Mouse (Mus musculus): ENCODE measurements around the gene Reep3. TPM values are rescaled to one million over a fixed set of nuclear protein-coding genes. Genes with fewer than 3 reads are reported as not detected.

Gene Reep3
- polyA plus RNA-seq, 1 experiment: 47.9 TPM

DNA sequence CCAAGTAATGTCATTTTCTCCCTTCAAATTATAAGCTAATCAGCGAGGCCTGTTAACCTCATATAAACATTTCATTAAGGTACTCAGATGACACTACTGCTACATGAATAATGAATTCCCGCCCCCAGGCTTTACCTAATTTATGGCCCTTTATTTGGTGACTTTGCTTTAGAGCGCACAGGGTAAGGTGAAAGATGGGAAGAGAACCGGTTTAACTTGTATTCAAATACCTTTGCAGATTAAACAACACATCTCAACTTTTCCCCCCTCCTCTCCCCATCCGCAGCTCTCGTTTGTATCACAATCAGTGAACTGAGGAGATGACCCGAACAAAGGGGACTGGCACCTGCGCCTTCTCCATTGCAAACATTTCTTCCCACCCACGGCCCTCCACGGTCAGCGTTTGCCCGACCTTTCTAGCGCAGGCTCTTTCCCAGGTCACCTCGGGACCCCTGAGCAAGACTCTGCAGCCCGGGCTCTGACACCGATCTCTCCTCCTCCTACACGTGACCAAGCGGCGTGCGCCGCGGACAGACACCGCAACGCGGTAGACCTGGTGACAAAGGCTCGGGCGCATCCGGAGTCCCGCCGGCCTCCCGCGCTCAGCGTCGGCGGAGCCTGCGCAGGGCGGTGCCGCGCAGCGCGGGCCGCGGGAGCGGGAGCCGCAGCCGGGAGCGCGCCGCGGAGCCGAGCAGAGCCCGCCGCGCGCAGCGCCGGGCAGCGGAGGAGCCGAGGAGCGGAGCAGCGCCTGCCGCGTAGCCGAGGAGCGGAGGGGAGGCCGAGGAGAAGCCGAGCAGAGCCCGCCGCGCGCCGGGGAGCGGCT, 736 bp downstream of the Reep3 start, which contains the start of gene Jmjd1c:
Gene Jmjd1c (plus strand): TSS at position 328 of the 823 bp plus-strand sequence.
- Histone ChIP-seq H3K36me3 (ENCODE audit: control insufficient read depth, insufficient read depth, low read length, poor library complexity, severe bottlenecking) (no peaks in the 10 kb centered on the region), H3K9ac (ENCODE audit: low read depth, poor library complexity, severe bottlenecking) (peak within 1 kb of the TSS; percentile 94), H3K4me3 (ENCODE audit: low read depth, low read length) (peak within 1 kb of the TSS; percentile 97), H3K27me3 (ENCODE audit: control insufficient read depth, insufficient read depth, low read length, poor library complexity, severe bottlenecking) (no peaks in the 10 kb centered on the region), H3K9me3 (replicated peaks; ENCODE audit: control insufficient read depth, insufficient read depth, low read length, poor library complexity, severe bottlenecking) (no peaks in the 10 kb centered on the region), H3K27ac (ENCODE audit: insufficient read depth, low read length) (peak within 1 kb of the TSS; percentile 89), H3K4me1 (ENCODE audit: control insufficient read depth, insufficient read depth, low read length) (no peaks in the 10 kb centered on the region)
- TF ChIP-seq CTCF (IDR thresholded peaks at IDR 0.05; ENCODE audit: low read depth, low read length): no peak
- no peak for TF ChIP-seq POLR2A (IDR thresholded peaks at IDR 0.05; ENCODE audit: insufficient read depth, low read length)
- peak; percentile 90; the same call in 1 of the 2 replicates for TF ChIP-seq EP300 (IDR thresholded peaks at IDR 0.05; ENCODE audit: insufficient read depth, low read depth, low read length)

DNA sequence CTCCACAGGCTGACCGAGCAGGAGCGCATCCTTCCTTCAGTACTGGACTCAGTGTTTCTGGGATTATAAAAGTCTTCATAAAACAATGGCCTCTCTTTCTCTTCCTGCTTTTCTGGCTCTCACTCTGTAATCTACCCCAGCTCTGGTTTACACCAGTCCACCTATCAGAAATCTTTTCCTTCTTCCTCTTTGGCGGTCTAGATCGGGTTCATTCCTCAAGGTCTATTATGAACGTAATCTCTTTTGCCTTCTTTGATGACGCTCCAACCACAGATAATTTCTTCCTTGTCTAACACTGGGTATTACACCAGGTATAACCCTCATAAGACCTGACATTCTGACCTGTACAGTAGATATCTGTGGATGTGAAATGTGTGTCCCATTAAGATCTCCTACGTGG, 1.8 kb downstream of the Reep3 start:
- TF ChIP-seq POLR2A (IDR thresholded peaks at IDR 0.05; ENCODE audit: insufficient read depth, low read length): no peak
- TF ChIP-seq CTCF (IDR thresholded peaks at IDR 0.05; ENCODE audit: low read depth, low read length): no peak
- TF ChIP-seq EP300 (IDR thresholded peaks at IDR 0.05; ENCODE audit: insufficient read depth, low read depth, low read length): no peak
- no peaks in the 10 kb centered on the region for H3K36me3 ChIP-seq (ENCODE audit: control insufficient read depth, insufficient read depth, low read length, poor library complexity, severe bottlenecking)
- H3K9me3 ChIP-seq (replicated peaks; ENCODE audit: control insufficient read depth, insufficient read depth, low read length, poor library complexity, severe bottlenecking): no peaks in the 10 kb centered on the region
- H3K4me1 ChIP-seq (ENCODE audit: control insufficient read depth, insufficient read depth, low read length): no peaks in the 10 kb centered on the region
- no peaks in the 10 kb centered on the region for H3K27me3 ChIP-seq (ENCODE audit: control insufficient read depth, insufficient read depth, low read length, poor library complexity, severe bottlenecking)
- no peak overlapping the region for H3K4me3 ChIP-seq (ENCODE audit: low read depth, low read length)
- H3K9ac ChIP-seq (ENCODE audit: low read depth, poor library complexity, severe bottlenecking): no peak overlapping the region
- no peak overlapping the region for H3K27ac ChIP-seq (ENCODE audit: insufficient read depth, low read length)

DNA sequence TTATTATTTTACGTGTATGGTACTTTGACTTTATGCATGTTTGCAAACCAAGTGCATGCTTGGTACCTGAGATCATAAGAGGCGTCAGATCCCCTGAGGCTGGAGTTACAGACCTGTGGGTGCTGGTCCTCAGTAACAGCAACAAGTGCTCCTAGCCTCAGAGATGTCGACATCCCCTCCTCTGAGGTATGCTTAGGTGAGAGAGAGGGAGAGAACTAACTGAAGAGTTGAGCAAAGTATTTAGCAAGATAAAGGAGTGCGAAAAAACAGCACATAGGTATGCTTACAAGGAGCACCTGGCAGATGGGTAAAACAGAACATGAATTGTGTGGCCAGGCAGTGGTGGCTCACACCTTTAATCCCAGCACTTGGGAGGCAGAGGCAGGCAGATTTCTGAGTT, 6.1 kb downstream of the Reep3 start:
- H3K4me3 ChIP-seq (ENCODE audit: low read depth, low read length): no peak overlapping the region
- no peaks in the 10 kb centered on the region for H3K36me3 ChIP-seq (ENCODE audit: control insufficient read depth, insufficient read depth, low read length, poor library complexity, severe bottlenecking)
- H3K27ac ChIP-seq (ENCODE audit: insufficient read depth, low read length): no peak overlapping the region
- H3K4me1 ChIP-seq (ENCODE audit: control insufficient read depth, insufficient read depth, low read length): no peaks in the 10 kb centered on the region
- H3K9ac ChIP-seq (ENCODE audit: low read depth, poor library complexity, severe bottlenecking): no peak overlapping the region
- no peaks in the 10 kb centered on the region for H3K9me3 ChIP-seq (replicated peaks; ENCODE audit: control insufficient read depth, insufficient read depth, low read length, poor library complexity, severe bottlenecking)
- no peaks in the 10 kb centered on the region for H3K27me3 ChIP-seq (ENCODE audit: control insufficient read depth, insufficient read depth, low read length, poor library complexity, severe bottlenecking)
- TF ChIP-seq EP300 (IDR thresholded peaks at IDR 0.05; ENCODE audit: insufficient read depth, low read depth, low read length): no peak
- no peak for TF ChIP-seq POLR2A (IDR thresholded peaks at IDR 0.05; ENCODE audit: insufficient read depth, low read length)
- no peak for TF ChIP-seq CTCF (IDR thresholded peaks at IDR 0.05; ENCODE audit: low read depth, low read length)

DNA sequence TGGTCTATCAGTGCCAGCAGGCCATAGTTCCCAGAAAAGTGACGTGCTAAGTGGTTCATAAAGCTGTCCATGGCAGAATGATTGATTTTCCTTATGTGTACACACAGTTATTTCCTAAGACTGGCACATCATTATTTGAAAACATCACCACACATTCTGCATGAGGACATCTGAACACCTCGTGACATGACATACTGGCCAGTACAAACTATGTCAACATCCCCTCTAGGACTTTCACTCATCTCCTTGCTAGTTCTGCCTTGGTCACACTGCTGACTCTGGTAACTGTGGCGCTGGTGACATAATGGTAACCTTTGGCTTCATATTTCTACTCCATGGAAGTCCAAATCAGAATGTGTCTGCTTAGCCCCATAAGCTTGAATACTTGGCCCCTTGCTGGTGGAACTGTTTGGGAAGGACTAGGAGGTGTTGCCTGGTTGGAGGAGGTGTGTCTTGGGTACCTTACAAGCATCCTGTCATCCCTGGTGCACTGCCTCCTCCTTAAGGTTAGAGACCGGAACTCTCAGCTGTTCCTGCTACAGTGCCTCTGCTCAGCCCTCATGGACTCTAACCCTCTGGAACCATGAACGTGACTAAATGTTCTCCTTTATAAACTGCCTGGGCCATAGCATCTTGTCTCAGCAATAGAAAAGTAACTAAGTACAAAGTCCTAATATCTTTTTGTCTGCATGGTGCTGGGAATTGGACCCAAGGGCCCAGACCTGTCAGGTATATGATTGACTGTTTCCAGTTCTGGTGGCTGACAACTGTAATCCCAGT, 9.1 kb downstream of the Reep3 start:
- no peak overlapping the region for H3K4me3 ChIP-seq (ENCODE audit: low read depth, low read length)
- TF ChIP-seq CTCF (IDR thresholded peaks at IDR 0.05; ENCODE audit: low read depth, low read length) (no peak), POLR2A (IDR thresholded peaks at IDR 0.05; ENCODE audit: insufficient read depth, low read length) (no peak), EP300 (IDR thresholded peaks at IDR 0.05; ENCODE audit: insufficient read depth, low read depth, low read length) (no peak)

DNA sequence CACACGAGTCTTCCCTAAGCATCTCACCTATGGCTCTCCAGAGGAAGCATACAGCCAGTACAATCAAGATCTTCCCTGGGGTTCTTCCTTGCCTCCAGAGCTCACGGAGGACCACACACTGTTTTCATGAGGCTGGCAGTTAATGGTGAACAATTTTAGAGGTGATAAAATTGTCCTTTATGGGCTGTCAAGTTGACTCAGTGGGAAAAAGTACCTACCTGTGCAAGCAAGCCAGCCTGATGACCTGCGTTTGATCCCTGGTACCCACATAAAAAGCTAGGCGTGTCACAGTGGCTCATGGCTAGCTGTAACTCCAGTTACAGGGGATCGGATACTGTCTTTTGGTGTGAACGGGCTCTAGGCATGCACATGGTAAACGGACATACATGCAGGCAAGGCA, 10.8 kb downstream of the Reep3 start:
- no peaks in the 10 kb centered on the region for H3K9me3 ChIP-seq (replicated peaks; ENCODE audit: control insufficient read depth, insufficient read depth, low read length, poor library complexity, severe bottlenecking)
- no peaks in the 10 kb centered on the region for H3K27me3 ChIP-seq (ENCODE audit: control insufficient read depth, insufficient read depth, low read length, poor library complexity, severe bottlenecking)
- no peaks in the 10 kb centered on the region for H3K36me3 ChIP-seq (ENCODE audit: control insufficient read depth, insufficient read depth, low read length, poor library complexity, severe bottlenecking)
- no peak for TF ChIP-seq EP300 (IDR thresholded peaks at IDR 0.05; ENCODE audit: insufficient read depth, low read depth, low read length)
- TF ChIP-seq CTCF (IDR thresholded peaks at IDR 0.05; ENCODE audit: low read depth, low read length): no peak
- no peak for TF ChIP-seq POLR2A (IDR thresholded peaks at IDR 0.05; ENCODE audit: insufficient read depth, low read length)
- H3K4me3 ChIP-seq (ENCODE audit: low read depth, low read length): no peak overlapping the region
- H3K9ac ChIP-seq (ENCODE audit: low read depth, poor library complexity, severe bottlenecking): no peak overlapping the region
- peaks cover 2% of the 10 kb centered on the region for H3K4me1 ChIP-seq (ENCODE audit: control insufficient read depth, insufficient read depth, low read length)
- no peak overlapping the region for H3K27ac ChIP-seq (ENCODE audit: insufficient read depth, low read length)

More for the DNA sequence above, 9.1 kb downstream of the Reep3 start:
- Histone ChIP-seq H3K9ac (ENCODE audit: low read depth, poor library complexity, severe bottlenecking) (no peak overlapping the region), H3K27me3 (ENCODE audit: control insufficient read depth, insufficient read depth, low read length, poor library complexity, severe bottlenecking) (no peaks in the 10 kb centered on the region), H3K27ac (ENCODE audit: insufficient read depth, low read length) (no peak overlapping the region), H3K36me3 (ENCODE audit: control insufficient read depth, insufficient read depth, low read length, poor library complexity, severe bottlenecking) (no peaks in the 10 kb centered on the region), H3K9me3 (replicated peaks; ENCODE audit: control insufficient read depth, insufficient read depth, low read length, poor library complexity, severe bottlenecking) (no peaks in the 10 kb centered on the region), H3K4me1 (ENCODE audit: control insufficient read depth, insufficient read depth, low read length) (no peaks in the 10 kb centered on the region)

Data from ES-Bruce4 (cell line).